Mouse (Mus musculus) limb, embryonic 14.5 days (tissue): ENCODE results near the gene Arid5b. TPM values are rescaled to one million over a fixed set of nuclear protein-coding genes. Genes with fewer than 3 reads are reported as not detected.
"Not testable (repeated sequence)": the region's sequence is repeated elsewhere in the genome, so short reads cannot be mapped to it uniquely, and the experiment has no call there.

Experiments
- ATAC-seq: fragments of 200-750 bp; cut with Nextera tagmentation; 2 replicates; pipeline ENCODE4 v1.8.0; 2017; ENCODE audit warnings: low read depth, moderate number of reproducible peaks, moderate TSS enrichment; ENCODE audit not compliant: low FRiP score
- DNase-seq: peaks from one replicate; pipeline ENCODE4 v3.0.0-alpha.2; 2015; ENCODE audit warnings: low spot score
- H3K27ac ChIP-seq: fragments of 300-500 bp; sonication (generic); replicated peaks from 2 replicates; pipeline ENCODE4 v1.5.1; 2014; ENCODE audit warnings: low read depth, mild to moderate bottlenecking, low read length, moderate library complexity, mixed read lengths
- H3K27me3 ChIP-seq: fragments of 300-500 bp; sonication (generic); 2 replicates; pipeline ENCODE4 v1.6.1; 2014; ENCODE audit warnings: low read length, mixed read lengths; ENCODE audit not compliant: control insufficient read depth, insufficient read depth
- H3K36me3 ChIP-seq: fragments of 300-500 bp; sonication (generic); 2 replicates; pipeline ENCODE4 v1.6.1; 2014; ENCODE audit warnings: mild to moderate bottlenecking, low read length, moderate library complexity, mixed read lengths; ENCODE audit not compliant: control insufficient read depth, insufficient read depth
- H3K4me1 ChIP-seq: fragments of 300-500 bp; sonication (generic); 2 replicates; pipeline ENCODE4 v1.6.1; 2014; ENCODE audit warnings: antibody characterized with exemption, low read length, mixed read lengths; ENCODE audit not compliant: control insufficient read depth, insufficient read depth
- H3K4me2 ChIP-seq: fragments of 300-500 bp; sonication (generic); replicated peaks from 2 replicates; pipeline ENCODE4 v1.6.1; 2014; ENCODE audit warnings: low read depth, mild to moderate bottlenecking, low read length, moderate library complexity; ENCODE audit not compliant: severe bottlenecking
- H3K4me3 ChIP-seq: fragments of 300-500 bp; sonication (generic); replicated peaks from 2 replicates; pipeline ENCODE4 v1.5.1; 2014; ENCODE audit warnings: low read length
- H3K9ac ChIP-seq: fragments of 300-500 bp; sonication (generic); 2 replicates; pipeline ENCODE4 v1.6.1; 2014; ENCODE audit warnings: mild to moderate bottlenecking, low read depth, low read length, moderate library complexity; ENCODE audit not compliant: severe bottlenecking
- H3K9me3 ChIP-seq: fragments of 300-500 bp; sonication (generic); 2 replicates; pipeline ENCODE4 v1.6.1; 2016; ENCODE audit warnings: low read length; ENCODE audit not compliant: control insufficient read depth
- POLR2A ChIP-seq: fragments of 200-500 bp; IDR thresholded peaks from 2 replicates; pipeline ENCODE4 v1.8.0; 2012; ENCODE audit warnings: inconsistent platforms, mild to moderate bottlenecking, moderate library complexity, borderline replicate concordance; ENCODE audit not compliant: insufficient read depth, insufficient read length; ENCODE audit errors: extremely low read depth
- WGBS: fragments of 180-500 bp; shearing (Covaris S2); extraction: QIAGEN DNeasy Blood & Tissue Kit; methylation state at CpG from one replicate; pipeline ENCODE4 v1.1.7; 2014; 5-methylcytosine and 5-hydroxymethylcytosine counted together
- polyA plus RNA-seq, 2 experiments: library from polyadenylated mRNA; depleted of rRNA in 1 of 2; stranded (reverse) in 1 of 2; unstranded in 1 of 2; fragments of >200 nt; fragmentation: Nextera tagmentation in 1 of 2; extraction: Ambion mirVana in 1 of 2; gene quantifications; 2 replicates each; pipeline versions ENCODE4 v1.2.1 to v1.2.3; 2012 to 2014

The Arid5b gene
- polyA plus RNA-seq, 2 experiments = 14.1 to 41.0 TPM

- TF ChIP-seq POLR2A = no peak
- Histone ChIP-seq H3K27ac (no peak overlapping the region), H3K9ac (no peak overlapping the region), H3K27me3 (no peaks in the 10 kb centered on the region), H3K4me1 (peaks cover 25% of the 10 kb centered on the region), H3K4me2 (no peak overlapping the region), H3K9me3 (no peaks in the 10 kb centered on the region), H3K36me3 (peaks cover 41% of the 10 kb centered on the region), H3K4me3 (no peak overlapping the region)
- no peak for ATAC-seq
- no peak for DNase-seq
- WGBS = 65% methylated on average over 4 of the region's 4 CpGs
These were observed 177.3 kb downstream of the Arid5b start for GRCm38 (mm10) chr10:68101251-68101650.

GRCm38 (mm10) chr10:68100506-68100905 lies 178.0 kb downstream of the Arid5b start:
- no peak overlapping the region for H3K4me3 ChIP-seq
- TF ChIP-seq POLR2A = no peak
- no peak overlapping the region for H3K27ac ChIP-seq
- DNase-seq (no peak), ATAC-seq (no peak)
- H3K4me2 ChIP-seq = no peak overlapping the region
- no peaks in the 10 kb centered on the region for H3K9me3 ChIP-seq
- H3K9ac ChIP-seq = no peak overlapping the region
- WGBS = 54% methylated on average over 8 of the region's 8 CpGs
- H3K36me3 ChIP-seq = peaks cover 49% of the 10 kb centered on the region
- peaks cover 20% of the 10 kb centered on the region for H3K4me1 ChIP-seq
- no peaks in the 10 kb centered on the region for H3K27me3 ChIP-seq

GRCm38 (mm10) chr10:68099801-68100200 lies 178.7 kb downstream of the Arid5b start:
- ATAC-seq, H3K9me3 ChIP-seq, H3K4me2 ChIP-seq, H3K4me3 ChIP-seq, DNase-seq, H3K27me3 ChIP-seq, H3K27ac ChIP-seq, H3K9ac ChIP-seq: not testable (repeated sequence)
- peaks cover 13% of the 10 kb centered on the region for H3K4me1 ChIP-seq
- WGBS = 94% methylated on average over 7 of the region's 7 CpGs
- H3K36me3 ChIP-seq = peaks cover 55% of the 10 kb centered on the region

GRCm38 (mm10) chr10:68097821-68098675 lies 180.5 kb downstream of the Arid5b start:
- no peak overlapping the region for H3K27ac ChIP-seq
- H3K4me2 ChIP-seq = no peak overlapping the region
- 92% methylated on average over 19 of the region's 19 CpGs for WGBS
- no peak for TF ChIP-seq POLR2A
- H3K9ac ChIP-seq = no peak overlapping the region
- ATAC-seq = no peak
- H3K4me1 ChIP-seq = 0 out of 2 replicates have a peak, but pooled peaks cover 3% of the 10 kb centered on the region
- no peak overlapping the region for H3K4me3 ChIP-seq
- peaks cover 55% of the 10 kb centered on the region for H3K36me3 ChIP-seq
- H3K9me3 ChIP-seq = no peaks in the 10 kb centered on the region
- H3K27me3 ChIP-seq = no peaks in the 10 kb centered on the region
- no peak for DNase-seq

- no peak overlapping the region for H3K4me3 ChIP-seq
- H3K4me2 ChIP-seq = no peak overlapping the region
- TF ChIP-seq POLR2A = no peak
- no peaks in the 10 kb centered on the region for H3K27me3 ChIP-seq
- no peak overlapping the region for H3K27ac ChIP-seq
- 88% methylated on average over 12 of the region's 12 CpGs for WGBS
- no peaks in the 10 kb centered on the region for H3K4me1 ChIP-seq
- H3K9me3 ChIP-seq = no peaks in the 10 kb centered on the region
- ATAC-seq (no peak), DNase-seq (no peak)
- H3K9ac ChIP-seq = no peak overlapping the region
- H3K36me3 ChIP-seq = peaks cover 54% of the 10 kb centered on the region
These were observed 182.1 kb downstream of the Arid5b start for GRCm38 (mm10) chr10:68096395-68096794.
